Mouse (Mus musculus) adrenal gland, postnatal 4 days (tissue): ENCODE results near the gene Mfsd12. TPM values are rescaled to one million over a fixed set of nuclear protein-coding genes. Genes with fewer than 3 reads are reported as not detected.
A peak's percentile ranks its signal among the peaks of the same experiment; 100 is the strongest.

Experiments
- DNase-seq, 2 experiments: peaks; one replicate each; pipeline ENCODE4 v3.0.0; 2021 to 2022; ENCODE audit warnings: low spot score in 2 of 2, mixed read lengths in 2 of 2
- total RNA-seq, 2 experiments: library from RNA; stranded (reverse); gene quantifications; 2 replicates each; pipeline ENCODE4 v1.2.3; 2021

Mfsd12 gene
- total RNA-seq, 2 experiments from 2014 or later, result 21.2 to 22.0 TPM

DNA sequence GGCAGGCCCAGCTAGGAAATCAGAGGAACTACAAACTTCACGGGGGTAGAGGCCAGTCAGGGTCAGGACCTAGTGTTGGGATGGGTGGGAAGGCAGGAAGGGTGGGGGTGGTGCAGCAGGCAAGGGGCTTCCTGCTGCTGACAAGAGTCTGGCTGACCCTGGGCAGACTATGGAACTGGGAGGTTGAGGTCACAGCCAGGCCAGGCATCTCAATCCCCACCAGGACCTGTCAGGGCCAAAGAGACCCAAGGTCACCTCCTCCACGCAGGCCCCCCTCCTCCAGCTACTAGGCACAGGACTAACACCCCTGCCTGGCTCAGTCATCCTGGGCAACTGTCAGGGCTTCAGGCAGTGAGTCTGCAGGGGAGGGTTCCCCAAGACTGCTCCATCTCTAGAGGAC, 29.3 kb upstream of the Mfsd12 start:
- peak in 1 of 2 experiments; percentile 41 for DNase-seq

DNA sequence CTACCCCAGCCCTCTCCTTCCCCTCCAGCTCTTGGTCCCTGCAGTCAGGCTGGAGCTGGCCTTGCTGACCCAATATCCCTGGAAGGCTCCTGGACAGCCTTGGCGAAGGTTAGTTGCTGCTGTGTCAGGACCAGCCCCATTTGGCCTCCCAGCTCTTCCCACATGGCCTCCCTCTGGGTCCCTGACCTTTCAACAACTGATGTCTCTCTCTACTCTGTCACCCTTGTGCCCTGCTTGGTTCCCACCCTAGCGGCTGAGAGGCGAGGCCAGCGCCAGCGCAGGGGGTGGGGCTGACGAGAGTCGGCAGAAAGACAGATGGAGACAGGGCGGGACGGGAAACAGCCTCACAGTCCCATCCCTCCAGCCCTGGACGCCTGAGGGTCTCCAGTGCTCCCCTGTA, 28.9 kb upstream of the Mfsd12 start, which contains the start of gene Tbxa2r:
Gene Tbxa2r (plus strand): TSS at position 346 of the 400 bp plus-strand sequence.
- peak in 1 of 2 experiments; percentile 74 for DNase-seq

DNA sequence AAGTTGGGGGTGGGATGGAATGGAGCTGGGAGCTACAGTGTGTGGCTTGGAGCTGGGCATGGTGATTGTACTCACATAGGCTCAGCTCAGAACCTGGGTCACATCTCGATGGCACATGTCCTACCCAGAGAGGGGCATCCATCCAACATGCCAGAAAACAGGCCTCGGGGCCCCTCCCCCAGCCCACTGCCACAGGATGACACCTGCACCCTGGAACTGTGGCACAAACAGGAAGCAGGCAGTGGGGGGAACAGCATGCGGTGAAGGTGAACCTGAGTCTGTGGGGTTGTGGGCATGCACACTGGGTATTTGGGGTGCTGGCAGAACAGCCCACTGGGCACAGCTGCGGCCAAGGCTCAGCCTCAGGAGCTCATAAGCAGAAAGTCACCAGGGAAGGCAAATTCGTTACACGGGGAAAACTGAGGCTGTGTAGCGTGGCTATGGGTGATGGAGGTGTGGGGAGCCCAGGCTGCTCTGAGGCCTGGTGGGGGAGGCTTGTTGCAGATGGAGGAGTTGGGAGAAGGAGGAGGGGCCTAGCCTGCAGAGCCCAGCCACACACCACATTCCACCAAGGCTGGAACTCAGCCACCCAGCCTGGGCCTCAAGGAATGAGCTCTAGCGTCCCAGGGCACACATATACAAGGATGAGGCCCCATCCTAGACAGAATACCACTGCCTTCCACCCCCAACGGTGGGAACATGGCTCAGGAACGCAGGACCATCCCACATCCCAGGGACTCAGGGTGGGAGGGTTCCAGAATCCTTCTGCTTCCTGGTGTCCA, 27.9 kb upstream of the Mfsd12 start:
- no peak for DNase-seq

DNA sequence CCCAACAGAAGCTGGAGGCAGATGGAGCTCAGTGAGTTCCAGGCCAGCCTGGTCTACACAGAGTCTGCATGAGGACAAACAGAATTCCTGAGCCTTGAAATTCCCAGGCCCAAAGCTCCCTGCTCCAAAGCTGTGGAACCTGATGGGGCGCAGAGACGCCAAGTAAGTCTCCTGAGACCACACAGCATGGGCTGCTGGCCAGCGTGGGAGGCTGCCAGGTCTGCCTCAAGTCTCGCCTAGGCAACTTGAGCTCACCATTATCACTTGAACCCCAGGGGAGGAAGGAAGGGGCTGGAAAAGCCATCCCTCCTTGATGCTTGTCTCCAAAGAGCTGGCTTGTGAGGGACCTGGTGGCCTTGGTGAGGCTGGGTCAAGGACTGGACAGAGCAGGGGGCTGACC, 27.3 kb upstream of the Mfsd12 start:
- DNase-seq, result no peak

DNA sequence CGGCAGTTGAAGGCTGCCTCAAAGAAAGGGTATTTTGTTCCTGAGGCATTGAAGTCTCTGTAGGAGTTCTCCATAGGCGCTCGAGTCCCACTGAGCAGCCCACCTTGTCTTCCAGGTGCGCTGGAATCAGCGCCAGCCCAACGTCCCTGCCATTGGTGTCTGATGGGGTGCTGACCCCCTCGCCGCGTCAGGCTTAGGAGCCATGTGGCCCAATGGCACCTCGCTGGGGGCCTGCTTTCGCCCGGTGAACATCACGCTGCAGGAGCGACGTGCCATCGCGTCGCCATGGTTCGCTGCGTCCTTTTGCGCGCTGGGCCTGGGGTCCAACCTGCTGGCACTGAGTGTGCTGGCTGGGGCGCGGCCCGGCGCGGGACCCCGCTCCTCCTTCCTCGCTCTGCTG, 25.0 kb upstream of the Mfsd12 start:
- DNase-seq, result no peak

DNA sequence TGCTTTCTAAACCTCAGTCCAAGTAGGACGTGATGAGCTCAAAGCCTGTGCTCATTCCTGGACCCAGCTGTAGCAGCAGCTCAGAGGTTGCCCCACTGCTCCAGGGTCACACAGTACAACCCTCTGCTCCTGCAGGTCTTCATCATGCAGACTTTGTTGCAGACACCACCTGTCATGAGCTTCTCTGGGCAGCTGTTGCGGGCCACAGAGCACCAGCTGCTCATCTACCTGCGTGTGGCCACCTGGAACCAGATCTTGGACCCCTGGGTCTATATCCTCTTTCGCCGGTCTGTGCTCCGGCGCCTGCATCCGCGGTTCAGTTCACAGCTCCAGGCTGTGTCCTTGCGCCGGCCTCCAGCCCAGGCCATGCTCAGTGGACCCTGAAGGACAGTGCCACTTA, 23.0 kb upstream of the Mfsd12 start:
- no peak for DNase-seq

DNA sequence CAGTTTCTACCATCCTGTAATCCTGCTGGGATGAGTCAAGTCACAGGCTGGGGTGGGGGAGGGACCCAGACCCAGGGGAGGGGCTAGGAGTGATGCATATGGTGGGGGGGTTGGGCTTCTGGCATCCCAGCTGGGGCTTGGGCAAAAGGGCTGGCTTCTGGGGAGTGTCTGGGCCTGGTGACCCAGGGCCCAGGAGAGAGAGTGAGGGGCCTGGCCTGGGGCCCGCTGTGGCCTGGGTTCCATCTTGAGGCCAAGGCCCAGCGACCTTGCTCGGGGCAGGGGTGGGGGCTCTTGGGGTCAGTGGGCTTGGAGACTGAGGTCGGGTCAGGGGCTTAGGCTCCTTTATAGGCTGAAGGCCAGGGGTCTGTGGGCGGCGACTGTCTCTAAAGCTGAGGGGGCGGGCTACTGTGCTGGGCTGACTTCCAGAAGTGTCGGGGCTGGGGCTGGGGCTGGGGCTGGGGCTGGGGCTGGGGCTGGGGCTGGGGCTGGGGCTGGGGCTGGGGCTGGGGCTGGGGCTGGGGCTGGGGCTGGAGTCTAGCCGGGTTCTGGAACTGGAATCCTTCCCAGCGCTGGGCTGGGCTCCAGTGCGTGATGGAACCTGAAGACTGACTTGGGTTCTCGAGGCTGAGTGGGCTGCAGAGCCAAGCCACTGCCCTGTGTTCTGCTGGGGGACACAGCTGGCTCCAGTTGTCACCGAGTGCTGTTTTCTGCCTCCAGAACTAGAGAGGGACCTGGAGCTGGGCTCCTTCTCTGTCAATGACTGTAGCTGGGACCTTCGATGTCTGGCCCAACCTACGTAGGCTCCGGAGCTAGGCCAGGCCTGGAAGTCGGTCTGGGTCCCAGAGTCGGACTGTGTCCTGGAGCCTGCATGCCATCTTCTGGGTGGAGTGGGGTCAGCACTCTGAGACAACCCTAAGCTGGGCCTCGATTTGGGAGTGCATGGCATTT, 21.6 kb upstream of the Mfsd12 start:
- DNase-seq, result no peak

DNA sequence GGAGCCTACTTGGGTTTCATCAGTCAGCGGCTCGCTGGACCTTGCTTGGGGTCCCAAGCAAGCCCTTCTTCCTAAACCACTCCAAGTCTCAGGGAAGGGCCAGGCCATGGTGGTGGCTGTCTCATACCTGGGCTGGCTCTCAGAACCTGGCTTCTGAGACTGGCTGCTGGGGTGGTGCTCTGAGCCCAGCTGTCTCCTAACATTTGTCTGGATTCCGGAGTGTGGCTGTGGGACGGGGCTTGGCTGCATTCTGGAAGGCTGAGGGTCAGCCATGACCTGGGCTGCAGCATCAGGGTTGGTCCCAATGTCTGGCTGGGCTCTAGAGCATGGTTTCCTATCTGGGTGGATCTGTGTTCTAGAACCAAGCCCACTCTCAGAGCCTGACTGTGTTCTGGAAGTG, 20.7 kb upstream of the Mfsd12 start:
- DNase-seq, result no peak

DNA sequence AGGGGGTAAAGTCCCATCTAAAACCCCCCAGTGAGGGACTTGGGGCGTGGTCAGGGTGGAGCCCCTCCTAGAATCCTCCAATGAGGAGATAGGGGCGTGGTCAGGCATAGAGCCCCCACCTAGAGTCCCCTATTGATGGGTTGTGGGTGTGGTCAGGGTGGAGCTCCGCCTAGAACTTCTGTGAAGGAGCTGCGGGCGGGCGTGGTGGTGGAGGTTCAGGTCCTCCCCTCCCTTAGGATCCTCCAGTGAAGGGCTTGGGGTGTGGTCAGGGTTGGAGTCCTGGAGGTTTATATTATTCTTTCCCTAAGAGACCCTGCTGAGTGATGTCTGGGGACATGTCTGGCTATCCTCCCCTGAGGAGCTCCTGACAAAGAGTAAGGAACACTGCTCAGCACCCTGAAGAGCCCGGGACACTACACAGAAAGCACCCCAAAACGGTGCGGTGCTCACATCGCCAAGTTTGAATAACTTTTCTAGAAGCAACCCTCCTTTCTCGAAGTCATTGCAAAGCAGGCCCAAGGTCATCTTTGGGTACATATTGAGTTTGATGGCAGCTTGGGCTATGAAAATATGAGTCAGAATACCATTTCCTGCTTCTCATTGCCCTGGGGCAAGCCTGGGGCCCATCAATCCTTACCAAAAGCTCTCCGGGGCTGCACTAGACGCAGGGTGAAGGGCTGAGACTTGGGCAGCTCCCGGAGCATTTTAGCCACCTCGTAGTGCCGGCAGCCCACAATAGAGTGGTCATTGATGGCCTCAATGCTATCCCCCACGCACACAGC, 16.5 kb upstream of the Mfsd12 start:
- no peak for DNase-seq

DNA sequence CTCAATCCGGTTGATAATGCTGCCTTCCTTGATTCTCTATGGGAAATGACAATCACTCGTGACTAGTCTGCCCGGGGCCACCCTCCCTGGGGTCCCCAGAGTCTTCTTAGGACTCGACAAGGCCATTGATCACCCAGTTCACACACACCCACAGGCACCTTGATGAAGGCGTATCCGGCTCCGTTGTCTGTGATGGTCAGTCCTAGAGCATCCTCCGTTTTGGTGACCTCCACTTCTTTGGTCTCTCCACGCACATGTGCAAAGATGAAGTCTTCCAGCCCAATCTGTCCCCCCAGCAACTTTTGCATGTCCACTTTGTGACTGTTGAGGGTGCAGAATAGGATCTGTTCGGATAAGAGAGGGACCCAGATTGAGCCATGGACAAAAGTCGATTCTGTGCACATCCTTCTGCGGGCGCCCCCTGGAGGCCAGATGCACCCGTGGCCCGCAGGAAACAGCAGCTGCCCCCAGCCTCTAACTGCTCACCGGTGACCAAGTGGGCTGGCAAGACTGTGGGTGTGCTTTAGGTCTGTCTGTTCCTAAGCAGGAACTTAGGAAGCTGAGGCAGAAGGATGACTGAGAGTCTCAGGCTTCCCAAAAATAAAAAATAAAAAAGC, 15.8 kb upstream of the Mfsd12 start:
- DNase-seq, result peak in 1 of 2 experiments; percentile 64

DNA sequence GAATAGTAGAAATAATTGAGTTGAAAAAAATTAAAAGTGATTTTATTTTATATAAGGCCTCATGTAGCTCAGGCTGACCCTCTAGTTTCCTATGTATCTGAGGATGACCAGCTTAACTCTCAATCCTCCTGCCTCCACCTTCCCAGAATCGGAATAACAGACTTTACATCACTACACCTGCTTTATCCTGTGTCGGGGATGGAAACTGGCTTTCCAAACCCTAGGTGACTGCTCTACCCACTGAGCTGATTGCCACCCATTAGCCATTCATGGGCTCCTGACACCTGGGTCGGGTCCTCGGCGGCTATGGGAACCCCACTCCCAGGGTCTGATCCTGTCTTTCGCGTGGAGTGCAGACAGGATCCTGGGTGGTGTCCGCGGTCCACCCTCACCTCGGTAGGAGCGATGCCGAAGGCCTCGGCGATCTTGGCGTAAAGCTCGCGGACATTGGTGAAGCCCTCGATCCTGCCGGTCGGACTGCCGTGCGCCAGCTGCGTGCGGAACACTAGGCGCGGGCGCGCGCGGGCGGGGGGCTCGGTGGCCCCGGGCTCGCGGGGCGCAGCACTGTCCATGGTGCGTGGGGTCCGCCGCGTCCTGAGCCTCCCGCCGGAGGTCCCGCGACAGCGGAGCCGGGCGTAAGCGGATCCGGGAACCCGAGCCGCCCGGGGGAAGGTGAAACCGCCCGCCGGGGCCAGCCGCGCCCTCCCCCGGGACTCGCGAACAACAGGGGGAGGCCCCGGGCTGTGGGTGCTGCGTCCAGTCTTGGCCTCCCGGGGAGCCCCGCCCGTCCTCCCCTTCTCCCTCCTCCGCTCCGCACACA, 14.4 kb upstream of the Mfsd12 start, which contains the start of gene Gipc3:
Gene Gipc3 (minus strand): TSS at position 581 of the 820 bp plus-strand sequence.
- no peak for DNase-seq

DNA sequence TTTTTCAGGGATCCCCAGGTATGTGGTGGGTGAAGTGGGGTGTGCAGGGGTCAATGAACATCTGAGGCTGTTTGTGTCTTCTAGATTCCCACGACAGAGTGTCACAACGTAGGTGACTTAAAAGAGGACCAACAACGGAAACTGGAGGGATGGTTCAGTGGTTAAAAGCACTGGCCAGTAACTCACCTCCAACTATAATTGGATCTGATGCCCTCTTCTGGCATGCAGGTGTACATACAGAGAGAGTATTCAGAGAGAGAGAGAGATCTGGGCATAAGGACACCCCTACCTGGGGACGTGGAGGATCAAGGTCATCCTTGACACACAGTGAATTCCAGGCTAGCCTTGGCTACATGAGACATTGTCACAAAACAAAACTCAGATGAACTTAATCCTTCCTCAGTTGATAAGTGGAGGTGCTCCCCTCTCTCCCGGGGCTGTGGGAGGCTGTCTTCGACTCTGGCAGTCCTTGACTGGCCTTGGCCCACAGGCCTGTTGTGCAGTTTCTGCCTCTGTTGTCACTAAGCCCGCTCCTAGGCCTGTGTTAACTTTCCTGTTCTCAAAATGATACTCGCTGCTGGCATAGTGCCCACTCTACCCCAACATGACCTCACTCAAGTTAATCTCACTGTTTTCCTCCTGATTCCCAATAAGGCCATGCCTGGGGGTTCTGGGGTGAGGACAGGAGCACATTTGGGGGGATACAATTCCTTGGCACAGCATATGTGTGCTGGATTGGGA, 12.7 kb upstream of the Mfsd12 start:
- DNase-seq, result no peak

DNA sequence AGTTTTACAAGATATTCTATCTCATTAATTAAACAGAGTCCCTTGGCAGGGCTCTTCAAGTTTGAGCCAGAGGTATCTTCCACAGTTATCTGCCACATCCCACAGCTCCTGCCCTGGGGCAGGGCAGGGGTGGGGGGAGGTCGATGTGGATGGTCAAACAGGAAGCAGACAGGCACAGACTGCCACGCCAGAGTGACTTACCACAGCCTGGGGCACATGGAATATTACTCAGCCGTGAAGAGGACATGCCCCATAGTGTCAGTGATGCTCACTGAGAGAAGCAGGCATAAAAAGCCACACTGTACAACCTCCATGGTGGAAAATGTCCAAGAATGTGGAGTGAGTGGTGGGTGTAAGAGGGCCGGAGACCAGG, 12.1 kb upstream of the Mfsd12 start:
- DNase-seq, result no peak

DNA sequence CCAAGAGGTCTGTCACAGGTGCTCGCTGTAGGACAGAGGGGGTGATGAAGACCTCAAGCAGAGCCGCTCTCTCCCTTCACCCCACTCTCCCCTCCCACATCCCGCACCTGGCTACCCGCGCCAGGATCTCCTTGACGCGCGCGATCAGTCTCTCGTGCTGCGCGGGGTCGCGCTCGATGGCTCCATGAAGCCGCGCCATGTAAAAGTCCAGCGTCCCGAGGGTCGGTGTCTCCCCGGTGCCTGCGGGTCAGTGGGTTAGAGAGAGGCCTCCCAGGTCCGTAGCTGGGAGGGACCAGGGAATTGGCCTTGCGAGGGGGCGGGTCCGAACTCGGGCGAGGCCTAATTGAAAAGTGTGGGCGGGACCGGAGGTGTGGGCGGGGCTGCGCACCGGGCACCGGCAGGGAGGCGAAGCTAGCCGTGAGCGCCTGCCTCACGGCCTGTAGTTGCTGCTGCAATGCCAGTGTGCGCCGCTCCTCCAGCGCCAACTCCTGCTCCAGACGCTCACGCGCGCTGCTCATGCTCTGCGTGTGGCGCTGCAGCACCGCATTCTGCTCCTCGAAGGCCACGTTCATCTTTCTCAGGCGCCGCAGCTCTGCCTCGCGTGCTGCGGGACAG, 10.7 kb upstream of the Mfsd12 start:
- DNase-seq, result peak in 1 of 2 experiments; percentile 55

DNA sequence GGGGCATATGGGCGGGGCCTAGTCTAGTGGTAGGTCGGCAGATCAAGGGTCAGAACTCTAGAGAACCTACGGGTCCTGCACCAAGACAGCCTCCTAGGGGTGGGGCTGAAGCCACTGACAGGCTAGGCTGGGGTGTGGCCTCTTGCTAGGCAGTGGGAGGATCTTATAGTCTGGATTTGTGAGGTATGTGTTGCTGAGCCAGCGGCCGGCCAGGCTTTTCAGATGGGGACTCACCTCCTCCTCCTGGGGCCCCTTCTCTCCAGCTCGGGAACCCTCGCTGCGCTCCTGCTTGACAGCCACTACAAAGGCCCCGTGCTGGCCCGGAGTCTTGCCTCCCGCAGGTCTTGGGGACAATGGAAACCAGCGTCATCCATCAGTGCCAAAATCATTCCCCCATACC, 8.1 kb upstream of the Mfsd12 start:
- DNase-seq, result no peak

DNA sequence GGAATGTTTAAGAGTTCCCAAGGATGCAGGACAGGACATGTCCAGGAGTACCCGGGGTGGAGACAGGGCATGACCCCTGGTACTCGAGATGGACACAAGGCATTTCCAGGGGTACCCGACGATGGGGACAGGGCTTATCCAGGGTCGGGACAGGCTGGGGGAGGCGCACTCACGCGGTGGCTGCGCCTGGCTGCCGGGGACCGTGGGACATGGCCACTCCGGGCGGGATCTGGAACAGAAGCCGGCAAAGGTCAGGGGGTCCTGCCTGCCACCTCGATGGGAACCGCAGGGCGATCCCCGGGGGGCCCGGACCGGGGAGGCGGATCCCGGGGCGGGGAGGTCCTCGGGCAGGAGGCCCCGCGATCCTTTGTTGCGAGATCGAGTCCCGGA, 7.3 kb upstream of the Mfsd12 start:
- no peak for DNase-seq

DNA sequence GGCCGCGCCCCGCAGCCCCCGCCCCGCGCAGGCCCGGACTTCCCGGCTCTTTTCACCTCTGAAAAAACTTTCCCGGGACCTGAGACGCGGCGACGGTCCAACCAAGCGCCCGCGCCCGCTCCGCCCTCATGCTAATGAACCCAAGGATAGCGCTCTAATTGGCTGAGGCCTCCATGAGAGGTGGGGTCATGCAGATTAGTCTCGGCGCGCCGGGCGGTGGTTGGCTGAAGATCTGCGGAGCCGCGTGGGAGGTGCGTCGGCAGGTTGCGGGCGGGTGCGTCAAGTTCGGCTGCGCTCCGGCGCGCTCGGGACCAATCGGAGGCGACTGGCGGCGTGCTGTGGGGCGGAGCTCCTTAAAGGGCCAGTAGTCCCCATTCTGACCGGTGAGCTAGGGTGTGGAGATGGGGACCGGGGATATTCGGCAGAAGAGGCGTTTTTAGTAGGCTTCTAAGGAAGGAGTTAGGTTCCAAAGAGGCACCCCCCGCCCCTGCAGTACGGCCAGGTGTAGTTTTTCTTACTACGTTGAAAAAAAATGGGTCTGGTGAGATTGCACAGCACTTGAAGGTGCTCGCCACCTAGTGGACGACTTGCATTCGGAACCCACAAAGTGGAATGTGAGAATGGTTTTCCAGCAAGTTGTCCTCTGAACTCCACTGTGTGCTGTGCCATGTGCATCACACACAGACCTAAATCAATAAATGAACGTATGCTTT, 6.8 kb upstream of the Mfsd12 start, which contains the start of gene Hmg20b:
Gene Hmg20b (minus strand): TSS at position 130 of the 713 bp plus-strand sequence.
- peak; percentile 97 to 98 for DNase-seq

DNA sequence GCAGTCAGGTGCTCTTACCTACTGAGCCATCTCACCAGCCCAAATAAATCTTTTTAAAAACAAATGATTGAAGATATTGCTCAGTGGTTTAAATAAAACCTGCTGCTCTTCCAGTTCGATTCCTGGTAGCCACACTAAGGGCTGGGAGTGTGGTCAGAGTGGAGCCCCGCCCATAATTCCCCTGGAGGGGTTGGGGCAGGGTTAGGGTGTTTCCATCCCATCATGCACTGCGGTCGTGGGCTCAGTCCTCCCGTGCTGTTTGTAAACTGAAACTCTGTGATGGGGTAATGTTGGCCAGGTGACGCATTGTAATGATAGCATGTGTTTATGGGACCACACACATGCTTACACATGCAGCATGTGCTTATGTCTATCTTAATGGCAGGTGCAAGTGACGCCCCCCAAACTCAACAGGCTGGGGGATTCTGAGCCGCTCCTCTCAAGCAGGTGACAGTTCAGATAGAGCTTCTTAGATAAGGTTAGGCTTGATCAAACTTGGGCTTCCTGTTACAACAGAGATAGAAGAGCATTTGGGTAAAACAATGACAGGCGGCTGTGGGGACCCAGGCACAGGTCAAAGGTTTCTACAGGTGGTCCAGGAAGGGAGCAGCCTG, 5.5 kb upstream of the Mfsd12 start:
- no peak for DNase-seq
